Mouse (Mus musculus): ENCODE measurements around the gene Klra4.
"Not testable (repeated sequence)": the region's sequence is repeated elsewhere in the genome, so short reads cannot be mapped to it uniquely, and the experiment has no call there.

The Klra4 gene

GRCm38 (mm10) chr6:130067171-130067570, at the start of gene Klra4:
TSS of gene Klra4 (minus strand) at chr6:130067271.
- not testable (repeated sequence) for DNase-seq

GRCm38 (mm10) chr6:130110485-130110884, 43.4 kb upstream of the Klra4 start:
- no peak for DNase-seq

GRCm38 (mm10) chr6:130102743-130103142, 35.7 kb upstream of the Klra4 start:
- DNase-seq, result not testable (repeated sequence)

GRCm38 (mm10) chr6:130092336-130092948, 25.4 kb upstream of the Klra4 start:
- DNase-seq, result no peak

- DNase-seq, result no peak
Measured at GRCm38 (mm10) chr6:130065196-130065595, 1.9 kb downstream of the Klra4 start.

- DNase-seq, result not testable (repeated sequence)
Measured at GRCm38 (mm10) chr6:130035146-130035545, 31.9 kb downstream of the Klra4 start.

GRCm38 (mm10) chr6:130031493-130032089, 35.5 kb downstream of the Klra4 start:
- not testable (repeated sequence) for DNase-seq

GRCm38 (mm10) chr6:130026854-130027253, 40.2 kb downstream of the Klra4 start, which contains the start of gene Klra6:
TSS of gene Klra6 (minus strand) at chr6:130026954.
- DNase-seq, result no peak
